Mouse (Mus musculus) testis, adult 2 months (tissue): ENCODE results near the gene Mettl7a1. TPM values are rescaled to one million over a fixed set of nuclear protein-coding genes. Genes with fewer than 3 reads are reported as not detected.
"Not testable (repeated sequence)": the region's sequence is repeated elsewhere in the genome, so short reads cannot be mapped to it uniquely, and the experiment has no call there.

ENCODE experiments used
- H3K27ac ChIP-seq: fragments of 200-500 bp; 2 replicates; pipeline ENCODE4 v1.5.1; 2012; ENCODE audit warnings: low read depth, low read length; ENCODE audit not compliant: control insufficient read depth, insufficient read depth
- H3K27me3 ChIP-seq: fragments of 200-500 bp; 2 replicates; pipeline ENCODE4 v1.6.1; 2012; ENCODE audit warnings: mild to moderate bottlenecking, low read length, moderate library complexity; ENCODE audit not compliant: control insufficient read depth, insufficient read depth
- H3K36me3 ChIP-seq: fragments of 200-500 bp; 2 replicates; pipeline ENCODE4 v1.6.1; 2012; ENCODE audit warnings: mild to moderate bottlenecking, low read length; ENCODE audit not compliant: control insufficient read depth, insufficient read depth
- H3K4me1 ChIP-seq: fragments of 200-500 bp; 2 replicates; pipeline ENCODE4 v1.6.1; 2012; ENCODE audit warnings: low read length; ENCODE audit not compliant: control insufficient read depth, insufficient read depth
- H3K4me3 ChIP-seq: fragments of 200-500 bp; 2 replicates; pipeline ENCODE4 v1.5.1; 2012; ENCODE audit warnings: low read depth, mild to moderate bottlenecking, low read length, moderate library complexity, mixed read lengths; ENCODE audit not compliant: control insufficient read depth
- CTCF ChIP-seq: fragments of 200-500 bp; IDR thresholded peaks from 2 replicates; pipeline ENCODE4 v1.5.1; 2012; ENCODE audit warnings: low read depth, mild to moderate bottlenecking, inconsistent platforms, low read length, moderate library complexity; ENCODE audit not compliant: control insufficient read depth, insufficient read depth, insufficient replicate concordance
- POLR2A ChIP-seq: fragments of 200-500 bp; IDR thresholded peaks from 2 replicates; pipeline ENCODE4 v1.6.1; 2012; ENCODE audit warnings: low read depth, mild to moderate bottlenecking, inconsistent platforms, low read length, moderate library complexity; ENCODE audit not compliant: control insufficient read depth
- polyA plus RNA-seq: library from polyadenylated mRNA; depleted of rRNA; stranded (reverse); fragments of >200 nt; gene quantifications from 2 replicates; pipeline ENCODE4 v1.2.3, GENCODE M21; 2012; rRNA removed

Mettl7a1 gene
- 5.0 TPM in 2 replicates for polyA plus RNA-seq

DNA sequence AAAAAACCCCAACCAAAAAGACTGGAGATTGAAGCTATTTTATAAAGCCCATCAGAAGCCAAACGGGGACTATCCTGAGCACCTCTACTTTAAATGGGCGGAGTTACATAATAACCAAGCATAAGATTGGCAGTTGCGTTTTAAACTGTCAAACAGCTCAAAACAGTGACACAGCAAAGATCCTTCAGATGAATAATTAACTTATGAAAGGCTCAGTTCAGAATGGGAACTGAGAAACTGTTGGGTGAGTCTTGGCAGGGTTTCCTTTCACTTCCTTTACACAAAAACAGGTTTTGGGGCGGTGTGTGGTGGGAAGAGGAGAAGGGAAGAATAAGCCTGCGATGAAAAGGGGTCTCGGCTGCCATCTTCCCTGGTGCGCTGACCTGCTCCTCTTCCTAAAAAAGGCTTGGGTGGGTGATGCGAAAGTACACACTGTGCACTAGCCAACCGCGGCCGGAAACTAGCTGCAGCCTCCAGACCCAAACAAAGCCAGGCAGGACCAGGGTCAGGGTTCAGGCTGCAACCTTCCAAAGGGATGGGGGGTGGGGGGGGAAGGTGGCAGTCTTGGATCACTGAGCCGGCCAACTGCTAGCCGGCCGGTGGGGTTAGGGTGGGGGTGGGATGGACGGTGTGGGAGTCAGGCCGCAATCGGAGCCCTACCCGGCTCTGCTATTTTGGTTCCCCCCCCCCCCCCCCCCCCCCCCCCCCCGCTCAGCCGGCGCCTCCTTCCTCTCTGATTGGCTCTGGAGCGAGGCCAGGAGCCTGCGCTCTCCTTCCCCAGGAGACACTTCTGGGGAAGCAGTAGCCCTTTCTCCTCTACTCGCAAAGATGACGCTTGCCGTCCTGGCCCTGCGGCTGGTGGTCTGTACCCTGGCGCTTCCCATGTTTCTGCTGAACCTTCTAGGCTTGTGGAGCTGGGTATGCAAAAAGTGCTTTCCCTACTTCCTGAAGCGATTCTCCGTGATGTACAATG, at the start of gene Mettl7a1:
Mettl7a1 (plus strand) TSS at position 122 of the 973 bp plus-strand sequence.
- Histone ChIP-seq H3K4me1 (peaks cover 15% of the 10 kb centered on the region), H3K4me3 (peak within 1 kb of the TSS; percentile 84), H3K27me3 (no peaks in the 10 kb centered on the region), H3K27ac (peak within 1 kb of the TSS; percentile 87), H3K36me3 (no peaks in the 10 kb centered on the region)
- TF ChIP-seq POLR2A, result peak; percentile 25
- no peak for TF ChIP-seq CTCF

- TF ChIP-seq CTCF (no peak), POLR2A (no peak)
- Histone ChIP-seq H3K4me3 (no peak overlapping the region), H3K4me1 (no peaks in the 10 kb centered on the region), H3K36me3 (peaks cover 5% of the 10 kb centered on the region), H3K27me3 (no peaks in the 10 kb centered on the region), H3K27ac (no peak overlapping the region)
Observed at GRCm38 (mm10) chr15:100256386-100256785, 47.6 kb upstream of the Mettl7a1 start.

DNA sequence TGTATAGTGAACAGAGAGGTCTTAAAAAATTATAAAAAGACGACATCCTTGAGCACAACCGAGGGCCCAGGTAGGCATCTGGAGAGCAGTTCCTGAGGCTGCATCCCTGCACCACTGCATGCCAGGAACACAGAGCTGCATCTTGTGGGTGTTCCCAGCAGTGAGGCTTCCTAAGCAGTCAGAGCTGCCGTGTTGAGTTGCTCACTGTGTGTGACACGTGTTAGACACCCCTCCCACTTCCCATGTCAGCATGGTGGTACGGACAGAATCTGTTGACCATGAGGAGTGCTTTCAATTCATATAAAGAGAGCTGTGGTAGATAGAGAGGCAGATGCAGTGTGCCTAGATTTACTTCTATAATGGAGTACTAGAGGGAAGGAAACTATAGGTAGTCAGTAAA, 46.6 kb upstream of the Mettl7a1 start:
- Histone ChIP-seq H3K27ac (no peak overlapping the region), H3K4me1 (no peaks in the 10 kb centered on the region), H3K27me3 (no peaks in the 10 kb centered on the region), H3K4me3 (no peak overlapping the region), H3K36me3 (peaks cover 5% of the 10 kb centered on the region)
- TF ChIP-seq POLR2A, result no peak
- TF ChIP-seq CTCF, result no peak

DNA sequence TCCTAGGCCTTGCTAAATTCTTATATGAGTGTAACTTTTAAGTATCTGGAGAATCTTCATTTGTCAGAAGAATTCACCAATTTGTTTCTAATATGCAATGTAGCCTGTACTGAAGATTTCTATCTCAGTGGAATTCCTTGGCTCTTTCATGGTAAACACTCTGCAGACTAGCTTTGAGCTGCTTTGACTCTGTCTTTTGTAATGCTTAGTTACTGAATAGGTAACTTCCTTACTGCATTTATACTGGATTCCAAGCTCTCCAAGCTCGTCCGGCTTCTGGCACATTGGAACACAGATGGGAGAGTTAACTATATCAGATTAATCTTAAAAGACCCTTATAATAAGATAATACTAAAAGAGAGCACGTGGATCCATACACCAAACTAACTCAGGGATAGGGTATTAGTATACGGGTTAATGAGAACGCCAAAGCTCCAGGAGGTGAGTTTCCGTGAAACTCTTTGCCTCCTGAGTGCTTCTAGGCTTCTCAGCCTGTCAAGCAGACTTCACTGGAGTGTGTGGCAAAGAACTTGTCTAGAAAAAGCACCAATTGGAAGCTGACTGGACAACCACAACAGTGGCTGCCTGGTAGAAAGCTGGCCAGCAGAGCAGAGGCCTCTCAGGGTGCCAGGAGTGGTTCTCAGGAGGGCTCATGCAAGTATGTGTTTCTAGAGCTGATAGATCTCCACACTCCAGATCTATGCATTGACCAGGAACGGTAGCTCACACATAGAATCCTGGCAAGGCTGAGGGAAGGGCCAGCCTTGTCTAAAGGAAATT, 45.1 kb upstream of the Mettl7a1 start:
- Histone ChIP-seq H3K27ac (no peak overlapping the region), H3K36me3 (peaks cover 2% of the 10 kb centered on the region; the same call in 1 of the 2 replicates), H3K4me3 (no peak overlapping the region), H3K27me3 (no peaks in the 10 kb centered on the region), H3K4me1 (no peaks in the 10 kb centered on the region)
- no peak for TF ChIP-seq CTCF
- no peak for TF ChIP-seq POLR2A

DNA sequence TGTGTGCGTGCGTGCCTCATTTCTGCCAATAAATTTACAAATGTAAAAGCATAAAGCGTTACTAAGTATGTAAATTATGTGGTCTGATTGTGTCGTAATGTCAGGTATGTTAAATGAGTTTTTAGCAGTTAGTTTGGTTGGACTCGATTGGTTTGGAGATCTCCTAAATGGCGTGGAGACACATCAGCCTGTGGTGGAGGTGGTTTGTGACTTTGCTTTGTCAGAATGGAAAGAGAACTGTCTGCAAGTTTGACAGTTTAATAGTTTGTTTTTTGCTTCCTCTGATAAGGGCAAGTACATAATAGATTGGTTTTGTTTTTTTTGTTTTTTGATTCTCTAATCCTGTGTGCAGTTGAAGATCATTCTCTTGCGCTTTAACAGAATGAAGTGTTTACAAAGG, 43.6 kb upstream of the Mettl7a1 start:
- H3K4me3 ChIP-seq, H3K27me3 ChIP-seq, H3K4me1 ChIP-seq, H3K27ac ChIP-seq, H3K36me3 ChIP-seq: not testable (repeated sequence)

GRCm38 (mm10) chr15:100263246-100263905, 40.6 kb upstream of the Mettl7a1 start:
- no peak overlapping the region for H3K27ac ChIP-seq
- no peaks in the 10 kb centered on the region for H3K36me3 ChIP-seq
- H3K4me3 ChIP-seq, result no peak overlapping the region
- no peaks in the 10 kb centered on the region for H3K4me1 ChIP-seq
- TF ChIP-seq CTCF, result no peak
- TF ChIP-seq POLR2A, result no peak
- no peaks in the 10 kb centered on the region for H3K27me3 ChIP-seq
